Mouse (Mus musculus) limb, embryonic 14.5 days (tissue): ENCODE data around the gene Lrch2. TPM values are rescaled to one million over a fixed set of nuclear protein-coding genes. Genes with fewer than 3 reads are reported as not detected.

Source experiments
- ATAC-seq: fragments of 200-750 bp; cut with Nextera tagmentation; 2 replicates; pipeline ENCODE4 v1.8.0; 2017; ENCODE audit warnings: low read depth, moderate number of reproducible peaks, moderate TSS enrichment; ENCODE audit not compliant: low FRiP score
- DNase-seq: peaks from one replicate; pipeline ENCODE4 v3.0.0-alpha.2; 2015; ENCODE audit warnings: low spot score
- H3K27ac ChIP-seq: fragments of 300-500 bp; sonication (generic); replicated peaks from 2 replicates; pipeline ENCODE4 v1.5.1; 2014; ENCODE audit warnings: low read depth, mild to moderate bottlenecking, low read length, moderate library complexity, mixed read lengths
- H3K27me3 ChIP-seq: fragments of 300-500 bp; sonication (generic); 2 replicates; pipeline ENCODE4 v1.6.1; 2014; ENCODE audit warnings: low read length, mixed read lengths; ENCODE audit not compliant: control insufficient read depth, insufficient read depth
- H3K36me3 ChIP-seq: fragments of 300-500 bp; sonication (generic); 2 replicates; pipeline ENCODE4 v1.6.1; 2014; ENCODE audit warnings: mild to moderate bottlenecking, low read length, moderate library complexity, mixed read lengths; ENCODE audit not compliant: control insufficient read depth, insufficient read depth
- H3K4me1 ChIP-seq: fragments of 300-500 bp; sonication (generic); 2 replicates; pipeline ENCODE4 v1.6.1; 2014; ENCODE audit warnings: antibody characterized with exemption, low read length, mixed read lengths; ENCODE audit not compliant: control insufficient read depth, insufficient read depth
- H3K4me2 ChIP-seq: fragments of 300-500 bp; sonication (generic); replicated peaks from 2 replicates; pipeline ENCODE4 v1.6.1; 2014; ENCODE audit warnings: low read depth, mild to moderate bottlenecking, low read length, moderate library complexity; ENCODE audit not compliant: severe bottlenecking
- H3K4me3 ChIP-seq: fragments of 300-500 bp; sonication (generic); replicated peaks from 2 replicates; pipeline ENCODE4 v1.5.1; 2014; ENCODE audit warnings: low read length
- H3K9ac ChIP-seq: fragments of 300-500 bp; sonication (generic); 2 replicates; pipeline ENCODE4 v1.6.1; 2014; ENCODE audit warnings: mild to moderate bottlenecking, low read depth, low read length, moderate library complexity; ENCODE audit not compliant: severe bottlenecking
- H3K9me3 ChIP-seq: fragments of 300-500 bp; sonication (generic); 2 replicates; pipeline ENCODE4 v1.6.1; 2016; ENCODE audit warnings: low read length; ENCODE audit not compliant: control insufficient read depth
- POLR2A ChIP-seq: fragments of 200-500 bp; IDR thresholded peaks from 2 replicates; pipeline ENCODE4 v1.8.0; 2012; ENCODE audit warnings: inconsistent platforms, mild to moderate bottlenecking, moderate library complexity, borderline replicate concordance; ENCODE audit not compliant: insufficient read depth, insufficient read length; ENCODE audit errors: extremely low read depth
- WGBS: fragments of 180-500 bp; shearing (Covaris S2); extraction: QIAGEN DNeasy Blood & Tissue Kit; methylation state at CpG from one replicate; pipeline ENCODE4 v1.1.7; 2014; 5-methylcytosine and 5-hydroxymethylcytosine counted together
- polyA plus RNA-seq, 2 experiments: library from polyadenylated mRNA; depleted of rRNA in 1 of 2; stranded (reverse) in 1 of 2; unstranded in 1 of 2; fragments of >200 nt; fragmentation: Nextera tagmentation in 1 of 2; extraction: Ambion mirVana in 1 of 2; gene quantifications; 2 replicates each; pipeline versions ENCODE4 v1.2.1 to v1.2.3; 2012 to 2014

The Lrch2 gene
- polyA plus RNA-seq, 2 experiments, result 9.6 to 15.8 TPM

DNA sequence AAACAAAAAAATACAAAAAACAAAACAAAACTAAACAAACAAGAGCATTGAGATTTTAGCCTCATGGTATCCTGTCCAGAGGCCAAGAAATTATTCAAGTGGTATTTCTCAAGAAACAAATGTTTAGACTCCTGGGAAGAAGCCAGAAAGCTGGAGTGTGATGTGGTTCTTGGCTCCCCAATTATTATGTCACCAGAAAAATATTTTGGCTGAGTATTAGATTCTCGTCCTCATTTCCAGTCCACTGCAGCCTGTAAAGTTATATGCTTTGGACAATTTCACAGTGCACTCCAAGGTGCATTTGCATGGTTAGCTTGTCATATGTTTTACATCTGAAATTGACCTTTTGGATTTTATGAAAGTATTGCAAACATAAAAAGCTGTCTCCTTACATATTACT, 124.1 kb downstream of the Lrch2 start:
- Histone ChIP-seq H3K4me1 (no peaks in the 10 kb centered on the region), H3K27me3 (no peaks in the 10 kb centered on the region), H3K4me3 (no peak overlapping the region), H3K4me2 (no peak overlapping the region), H3K9me3 (no peaks in the 10 kb centered on the region), H3K9ac (no peak overlapping the region), H3K27ac (no peak overlapping the region), H3K36me3 (no peaks in the 10 kb centered on the region)
- WGBS, result 46% methylated on average over 1 of the region's 1 CpGs
- DNase-seq (peak; percentile 77), ATAC-seq (peak; percentile 80)
- no peak for TF ChIP-seq POLR2A

DNA sequence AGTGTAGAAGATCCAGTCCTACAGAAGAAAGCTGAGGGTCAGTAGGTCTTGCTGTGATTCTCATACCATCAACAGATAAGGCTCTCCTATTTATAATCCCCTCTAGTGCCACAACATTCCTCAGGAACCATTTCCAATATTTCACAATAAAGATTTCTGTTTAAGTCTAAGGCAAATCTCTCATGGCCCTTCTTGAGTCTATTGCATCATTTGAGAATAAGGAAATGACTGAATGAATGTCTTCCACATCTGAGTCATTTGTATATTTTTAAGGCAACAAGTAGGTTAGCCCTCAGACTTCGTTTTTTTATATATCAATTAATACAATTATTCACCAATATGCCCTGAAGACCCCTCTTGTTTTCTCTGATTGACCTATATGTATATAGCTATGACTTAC, 124.8 kb downstream of the Lrch2 start, which contains the start of gene Il13ra2:
Gene Il13ra2, minus strand, starts transcription at position 64 of the 400 bp plus-strand sequence.
- 44% methylated on average over 1 of the region's 1 CpGs for WGBS
- Histone ChIP-seq H3K4me3 (no peak within 1 kb of the TSS), H3K9ac (no peak within 1 kb of the TSS), H3K36me3 (no peaks in the 10 kb centered on the region), H3K27me3 (no peaks in the 10 kb centered on the region), H3K4me2 (no peak within 1 kb of the TSS), H3K4me1 (no peaks in the 10 kb centered on the region), H3K9me3 (no peaks in the 10 kb centered on the region), H3K27ac (no peak within 1 kb of the TSS)
- no peak for DNase-seq
- no peak for TF ChIP-seq POLR2A
- ATAC-seq, result no peak

Other genes with a start within 250 kb of the Lrch2 start
- 0.05 and 0.19 TPM in 2 replicates for gene Il13ra2, start 124.9 kb downstream of the Lrch2 start, polyA plus RNA-seq (2012; rRNA removed)
- 0.12 TPM in 1 of 2 replicates, not detected in the other for gene Il13ra2, start 124.9 kb downstream of the Lrch2 start, polyA plus RNA-seq (2014; fragmentation: Nextera tagmentation; extraction: Ambion mirVana)
- gene Vmn1r239-ps, start 100.4 kb downstream of the Lrch2 start, polyA plus RNA-seq (2012; rRNA removed), result not detected in 2 replicates
- not detected in 2 replicates for gene Vmn1r239-ps, start 100.4 kb downstream of the Lrch2 start, polyA plus RNA-seq (2014; fragmentation: Nextera tagmentation; extraction: Ambion mirVana)
- gene Gm15128, start 211.9 kb upstream of the Lrch2 start, polyA plus RNA-seq (2012; rRNA removed), result not detected in 2 replicates
- gene Gm15128, start 211.9 kb upstream of the Lrch2 start, polyA plus RNA-seq (2014; fragmentation: Nextera tagmentation; extraction: Ambion mirVana), result not detected in 2 replicates